Mouse (Mus musculus): Measurements from ENCODE around the gene Far1.

The Far1 gene

DNA sequence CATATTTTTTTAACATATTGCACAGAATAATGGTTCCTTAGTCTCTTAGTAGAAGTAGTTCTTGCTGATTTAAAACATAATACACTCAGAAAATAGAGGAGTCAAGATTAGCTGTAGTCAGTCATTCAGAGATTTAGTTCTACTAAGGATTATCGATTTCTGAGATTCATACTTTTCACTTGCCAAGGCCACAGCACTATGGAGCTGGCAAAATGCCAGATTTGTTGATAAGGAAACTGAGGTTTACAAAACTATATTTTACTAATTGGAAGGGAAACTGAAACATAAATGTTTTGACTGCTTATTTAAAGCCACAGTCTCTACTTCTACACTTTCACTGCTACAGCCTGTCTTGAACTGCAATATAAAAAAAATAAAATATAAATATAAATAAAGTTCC is 53.3 kb downstream of the Far1 start:
- intact Hi-C loops (cut with DNase I), result no loop called here

DNA sequence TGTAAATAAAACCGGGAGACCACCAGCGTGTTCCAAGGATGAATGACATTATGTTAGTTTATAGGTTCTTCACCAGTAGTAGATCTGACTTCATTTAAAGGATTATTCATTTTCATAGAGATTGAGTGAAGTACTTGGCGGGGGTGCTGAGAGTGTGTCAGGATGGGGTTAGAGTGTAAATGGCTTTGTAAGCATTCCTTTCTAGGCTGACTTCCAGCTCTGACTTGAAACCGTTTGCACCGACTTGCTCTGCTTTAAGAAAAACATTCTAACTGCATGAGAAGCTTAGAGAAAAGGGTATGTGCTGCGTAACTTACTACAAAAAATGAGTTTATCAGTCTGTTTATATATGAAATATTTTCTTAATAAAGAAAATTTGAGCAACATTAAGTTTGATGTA is 57.5 kb downstream of the Far1 start:
- intact Hi-C loops (cut with DNase I), result no loop called here

DNA sequence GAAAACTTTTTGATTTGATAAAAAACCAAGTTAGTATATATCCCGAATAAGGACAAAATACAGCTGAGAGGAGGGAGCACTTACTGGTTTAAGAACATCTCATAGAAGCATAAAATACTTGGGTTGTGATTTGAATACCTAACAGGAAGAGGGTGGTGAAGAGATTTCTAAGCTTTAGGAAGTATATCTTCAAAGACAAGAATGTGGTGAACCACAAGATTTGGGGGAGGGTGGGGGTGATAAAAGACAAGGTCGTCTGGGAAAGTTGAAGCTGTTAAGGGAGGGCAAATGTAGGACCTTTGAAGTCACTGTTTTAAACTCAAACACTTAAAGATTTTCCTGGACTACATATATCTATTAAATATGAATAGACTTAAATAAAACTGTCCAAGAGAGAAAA is 59.1 kb downstream of the Far1 start:
- intact Hi-C loops (cut with DNase I), result no loop called here

DNA sequence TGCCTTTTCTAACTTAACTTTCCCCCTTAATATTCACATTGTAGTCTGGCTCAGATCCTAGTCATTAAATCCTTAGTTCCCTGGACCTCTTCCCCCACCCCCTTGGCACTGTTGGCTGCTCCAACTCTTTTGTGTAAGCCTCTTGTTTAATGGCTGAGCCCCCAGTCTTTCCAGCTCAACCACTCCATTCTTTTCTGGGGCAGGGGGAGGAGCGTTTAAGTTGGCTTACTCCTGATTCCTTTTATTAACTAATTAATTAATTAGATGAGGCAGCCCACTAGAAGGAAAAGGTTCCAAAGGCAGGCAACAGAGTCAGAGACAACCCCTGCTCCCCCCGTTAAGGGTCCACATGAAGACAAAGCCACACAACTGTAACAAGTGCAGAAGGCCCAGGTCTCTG is 68.5 kb downstream of the Far1 start:
- intact Hi-C loops (cut with DNase I), result no loop called here

DNA sequence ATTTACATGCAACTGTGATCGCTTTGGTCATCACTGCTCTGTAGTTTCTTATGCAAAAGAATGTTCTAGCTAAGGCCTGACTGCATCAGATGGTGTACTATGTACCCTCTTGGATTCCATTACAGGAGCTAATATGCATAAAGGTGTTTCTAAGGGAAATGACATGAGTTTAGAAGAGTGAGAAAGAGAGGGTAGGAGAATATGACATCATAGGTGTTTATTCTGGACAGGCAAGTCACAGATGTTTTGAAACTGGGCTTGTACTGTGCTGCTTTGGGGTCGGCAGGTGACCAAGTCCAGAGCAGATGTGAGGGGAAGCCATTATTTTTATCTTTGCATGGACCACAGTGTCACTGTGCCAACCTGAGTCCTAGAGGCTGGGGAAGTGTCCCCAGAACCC is 75.6 kb downstream of the Far1 start:
- intact Hi-C loops (cut with DNase I), result no loop called here

DNA sequence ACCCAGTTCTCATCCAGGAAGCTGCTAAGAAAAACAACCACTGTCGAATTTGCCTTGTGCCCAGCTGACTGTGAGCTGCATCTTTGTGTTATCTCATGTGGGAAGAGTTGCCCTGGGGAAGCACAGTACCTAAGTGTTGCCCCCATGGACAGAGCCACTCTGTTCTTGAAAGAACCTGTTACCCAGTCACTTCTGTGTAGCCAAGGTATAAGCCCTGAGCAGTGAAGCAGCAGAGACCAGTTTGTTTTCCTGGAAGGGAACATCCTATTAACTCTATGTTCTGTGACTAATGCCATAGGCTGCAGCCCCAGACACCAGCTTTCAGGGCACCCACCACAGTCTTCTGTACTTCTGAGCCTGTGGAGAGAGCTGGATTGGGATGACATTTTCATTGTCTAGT is 76.7 kb downstream of the Far1 start:
- intact Hi-C loops (cut with DNase I), result loop anchor here (5.0 kb wide), 1 partner anchor 198 kb away; no protein-coding TSS in a partner anchor

DNA sequence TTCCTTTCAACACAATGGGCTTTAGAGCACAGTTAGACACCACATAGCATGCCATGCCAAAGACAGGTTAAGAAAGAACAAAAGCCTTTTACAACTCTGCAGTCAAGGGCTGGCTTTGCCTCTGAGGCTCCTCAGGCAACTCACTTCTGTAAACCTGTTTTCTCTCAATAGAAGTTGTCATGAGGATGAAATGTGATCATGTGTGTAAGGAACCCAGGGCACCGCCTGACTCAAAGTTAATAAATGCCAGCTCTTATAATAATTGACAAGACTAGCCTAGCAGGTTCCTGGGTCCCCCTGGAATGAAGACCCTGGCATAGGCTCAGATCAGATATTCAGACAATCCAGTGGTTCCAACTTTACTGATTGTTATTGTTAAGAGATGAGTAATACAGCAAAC is 77.5 kb downstream of the Far1 start:
- intact Hi-C loops (cut with DNase I), result loop anchor here (5.0 kb wide), 1 partner anchor 199 kb away; no protein-coding TSS in a partner anchor

DNA sequence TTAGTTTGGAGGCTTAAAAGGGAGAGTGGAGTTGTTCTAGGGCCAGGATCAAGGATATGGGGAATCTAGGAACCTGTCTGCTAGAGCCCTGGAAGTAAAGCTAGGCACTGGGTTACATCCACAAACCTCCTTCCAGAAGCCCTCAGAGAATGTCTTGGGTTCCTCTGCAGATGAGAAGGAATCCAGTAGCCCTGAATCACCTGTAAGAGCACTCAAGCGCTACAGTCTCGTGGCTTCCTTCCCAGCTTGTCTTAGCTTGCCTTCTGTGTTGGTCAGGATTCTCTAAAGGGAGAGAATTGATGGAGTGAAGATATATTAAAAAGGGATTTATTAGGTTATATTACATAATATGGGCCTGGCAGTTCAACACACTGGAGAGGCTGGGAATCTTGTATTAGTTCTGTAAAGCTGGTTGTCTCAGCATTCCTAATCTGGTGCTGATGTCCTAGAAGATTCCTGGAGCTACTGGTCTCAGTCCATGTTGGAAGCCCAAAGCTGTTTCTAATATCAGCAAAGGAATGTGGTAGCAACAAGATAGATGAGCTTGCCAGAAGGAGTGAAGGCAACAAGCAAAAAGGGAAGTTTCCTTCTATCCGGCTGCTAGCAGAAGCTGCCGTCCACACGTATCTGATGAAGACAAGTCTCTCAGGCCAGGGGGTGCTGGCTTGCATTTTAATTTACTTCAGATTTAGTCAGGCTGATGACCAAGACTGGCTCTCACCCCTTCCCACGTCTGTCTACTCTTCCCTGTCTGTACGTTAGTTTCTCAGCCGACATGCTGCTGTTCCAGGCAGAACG is 78.1 kb downstream of the Far1 start:
- intact Hi-C loops (cut with DNase I), result loop anchor here (5.0 kb wide), 1 partner anchor 199 kb away; no protein-coding TSS in a partner anchor

DNA sequence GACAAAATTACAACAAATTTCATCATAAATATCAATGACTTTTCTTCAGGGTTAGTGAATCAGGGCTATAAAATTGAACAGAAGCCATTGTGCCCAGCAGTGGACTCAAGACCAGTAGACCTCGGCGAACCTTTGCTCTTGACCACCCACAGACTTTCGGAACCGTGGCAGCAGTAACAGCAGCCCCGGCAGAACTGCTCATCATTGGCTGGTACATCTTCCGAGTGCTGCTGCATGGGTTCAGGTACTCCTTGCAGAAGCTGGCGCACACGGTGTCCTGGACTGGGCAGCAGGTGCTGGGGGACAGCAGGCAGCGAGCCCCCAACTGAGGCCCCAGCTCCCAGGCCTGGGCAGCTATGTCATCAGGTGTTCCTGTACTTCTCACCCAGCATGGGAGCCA is 79.1 kb downstream of the Far1 start:
- intact Hi-C loops (cut with DNase I), result loop anchor here (5.0 kb wide), 1 partner anchor 200 kb away; no protein-coding TSS in a partner anchor

DNA sequence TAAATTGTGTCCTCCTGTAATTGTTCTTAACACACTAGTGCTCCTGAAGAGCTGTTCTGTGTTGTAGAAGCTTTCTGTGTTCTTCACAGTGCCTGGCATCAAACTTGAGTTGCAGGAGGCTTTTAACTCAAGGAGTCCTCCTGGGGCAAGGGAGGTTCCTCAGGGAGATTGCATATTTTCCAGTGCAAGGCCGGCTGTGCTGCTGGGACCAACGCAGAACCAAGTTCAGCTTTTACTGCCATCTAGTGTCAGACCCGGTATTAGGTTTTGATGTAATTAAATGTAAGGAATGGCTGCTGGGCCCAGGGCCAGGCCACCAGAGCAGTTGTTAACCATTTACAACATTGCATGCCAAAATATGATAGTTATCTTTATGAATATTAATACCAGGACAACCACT is 80.7 kb downstream of the Far1 start:
- intact Hi-C loops (cut with DNase I), result loop anchor here (1.0 to 5.0 kb wide), 2 partner anchors 202 to 216 kb away; no protein-coding TSS in a partner anchor

DNA sequence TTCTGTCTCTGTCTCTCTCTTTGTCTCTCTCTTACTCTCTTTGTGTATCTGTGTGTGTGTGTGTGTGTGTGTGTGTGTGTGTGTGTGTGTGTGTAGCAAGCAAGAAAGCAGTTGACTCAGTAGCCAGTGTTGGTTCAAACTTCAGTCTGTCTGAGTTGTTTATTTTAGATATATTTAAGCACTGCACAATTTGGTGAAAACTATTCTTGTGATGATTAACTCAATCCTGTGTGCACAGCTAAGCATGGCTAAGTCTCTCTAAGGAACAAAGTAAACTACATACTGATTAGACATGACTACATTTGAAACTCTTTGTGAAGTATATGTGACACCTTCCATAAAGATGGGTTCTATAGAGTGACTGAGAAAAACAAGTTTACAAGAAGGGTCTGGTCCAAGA is 83.6 kb downstream of the Far1 start:
- intact Hi-C loops (cut with DNase I), result no loop called here

DNA sequence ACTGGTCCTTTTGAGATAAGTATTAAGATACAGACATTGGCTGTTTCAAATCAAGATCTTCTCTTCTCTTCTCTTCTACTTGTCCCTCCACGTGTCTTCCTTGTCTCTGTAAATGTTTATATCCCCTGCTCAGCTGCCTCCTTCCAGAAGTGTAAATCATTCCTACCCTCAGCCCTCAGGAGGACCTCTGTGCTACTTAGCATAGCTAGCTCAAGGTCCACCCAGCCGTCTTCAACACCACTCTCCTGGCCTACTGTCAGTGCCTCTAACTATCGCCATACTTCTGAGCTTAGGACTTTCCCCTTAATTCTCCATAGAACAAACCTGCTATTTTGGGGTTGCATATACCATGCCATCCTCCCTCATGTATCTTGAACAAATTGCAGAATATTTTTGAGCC is 88.2 kb downstream of the Far1 start:
- intact Hi-C loops (cut with DNase I), result no loop called here

DNA sequence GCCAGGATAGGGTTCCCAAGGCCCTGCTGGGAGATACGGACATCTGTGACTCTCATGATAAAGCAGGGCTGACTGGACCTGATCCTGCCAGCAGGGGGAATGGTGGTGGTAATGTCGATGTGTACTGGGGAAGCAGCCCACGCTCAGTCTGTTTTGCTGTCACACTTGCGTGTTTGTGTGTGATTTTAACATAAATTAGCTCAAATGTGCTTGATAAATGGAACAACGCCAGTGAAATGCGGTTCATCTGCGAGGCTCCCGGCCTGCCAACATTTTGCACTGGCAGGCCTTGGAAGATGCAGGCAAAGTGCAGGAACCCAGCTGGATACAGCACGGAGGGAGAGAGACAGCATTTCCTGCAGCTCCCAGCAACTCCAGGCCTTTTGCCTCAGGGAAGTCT is 94.3 kb downstream of the Far1 start:
- intact Hi-C loops (cut with DNase I), result loop anchor here (2.0 kb wide), 1 partner anchor 413 kb away; no protein-coding TSS in a partner anchor

DNA sequence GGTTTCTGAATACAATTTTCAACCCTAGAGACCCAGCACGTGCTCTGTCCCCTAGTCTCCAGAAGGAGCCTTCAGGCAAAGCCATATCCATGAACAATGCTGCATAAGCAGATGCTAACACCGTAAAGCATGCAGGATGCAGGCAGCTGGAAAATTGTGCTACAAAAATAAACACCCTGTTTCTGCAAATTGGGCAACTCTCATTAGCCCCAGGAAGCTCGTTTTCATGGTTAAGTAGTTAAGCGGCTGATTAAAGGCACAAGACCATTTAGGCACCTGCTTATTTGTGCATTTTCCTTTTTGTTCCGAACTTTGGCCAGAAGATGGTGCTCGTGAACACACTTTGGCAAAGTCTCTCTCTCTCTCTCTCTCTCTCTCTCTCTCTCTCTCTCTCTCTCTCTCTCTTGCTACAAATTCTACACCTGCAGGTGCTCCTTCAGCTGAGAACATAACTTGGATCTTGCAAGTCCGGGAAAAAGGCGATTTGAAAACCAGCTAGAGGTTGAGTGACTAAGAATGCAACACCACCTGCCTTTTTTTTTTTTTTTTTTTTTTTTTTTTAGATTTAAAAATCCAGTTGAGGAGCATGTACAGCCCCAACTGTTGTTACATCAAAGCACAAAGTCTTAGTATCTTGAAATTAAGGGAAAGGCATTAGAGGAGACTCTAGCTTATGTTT is 95.5 kb downstream of the Far1 start:
- intact Hi-C loops (cut with DNase I), result loop anchor here (2.0 kb wide), 1 partner anchor 412 kb away; no protein-coding TSS in a partner anchor

DNA sequence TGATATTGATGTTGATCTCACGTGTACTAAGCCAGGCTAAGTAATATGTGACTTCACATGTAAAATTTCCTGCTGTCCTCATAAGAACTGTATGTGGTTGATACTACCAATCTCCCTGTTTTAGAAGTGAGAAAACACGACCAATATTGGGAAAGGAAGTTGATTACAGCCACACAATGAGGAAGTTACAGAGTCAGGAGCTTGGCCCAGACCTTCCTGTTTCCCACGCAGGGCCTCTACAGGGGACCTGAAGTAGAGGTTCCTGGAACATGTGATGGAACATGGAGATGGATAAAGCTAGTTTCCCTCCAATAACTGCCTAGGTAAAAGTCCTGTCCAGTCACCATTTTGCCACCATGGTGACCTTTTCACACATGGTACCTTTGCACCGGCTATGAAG is 99.0 kb downstream of the Far1 start:
- intact Hi-C loops (cut with DNase I), result no loop called here

DNA sequence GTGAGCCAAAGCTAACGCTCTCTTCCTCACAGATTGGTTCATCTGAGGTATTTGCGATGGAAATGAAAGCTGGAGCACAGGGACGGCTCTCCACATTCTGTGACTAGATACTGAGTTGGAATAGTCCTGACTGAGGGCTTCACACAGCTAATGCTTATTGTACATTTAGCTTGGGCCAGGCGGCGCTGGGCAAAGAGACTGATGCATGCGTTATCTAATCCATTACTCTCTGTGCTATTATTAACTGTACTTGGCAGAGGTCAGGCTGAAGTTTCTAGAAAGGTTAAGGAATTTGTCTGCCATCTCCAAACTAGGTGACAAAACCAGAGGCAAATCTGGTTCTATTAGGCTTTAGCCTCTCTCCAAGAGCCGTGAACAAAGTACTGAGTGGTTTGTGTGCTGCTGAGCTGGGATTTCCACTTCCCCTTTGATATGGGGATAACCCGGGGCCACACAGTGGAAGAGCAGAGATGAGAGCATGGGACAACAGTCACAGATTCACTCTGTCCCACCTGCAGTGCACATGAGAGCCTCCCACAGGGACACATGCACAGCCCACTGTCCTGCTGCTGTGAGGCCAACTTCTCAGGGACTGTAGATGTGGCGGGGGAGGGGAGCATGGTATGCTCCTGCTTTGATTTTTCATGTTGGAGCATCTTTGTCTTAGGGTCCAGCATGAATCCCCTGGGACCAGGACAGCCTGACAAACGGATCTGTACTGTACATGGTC is 100.7 kb downstream of the Far1 start:
- intact Hi-C loops (cut with DNase I), result no loop called here

DNA sequence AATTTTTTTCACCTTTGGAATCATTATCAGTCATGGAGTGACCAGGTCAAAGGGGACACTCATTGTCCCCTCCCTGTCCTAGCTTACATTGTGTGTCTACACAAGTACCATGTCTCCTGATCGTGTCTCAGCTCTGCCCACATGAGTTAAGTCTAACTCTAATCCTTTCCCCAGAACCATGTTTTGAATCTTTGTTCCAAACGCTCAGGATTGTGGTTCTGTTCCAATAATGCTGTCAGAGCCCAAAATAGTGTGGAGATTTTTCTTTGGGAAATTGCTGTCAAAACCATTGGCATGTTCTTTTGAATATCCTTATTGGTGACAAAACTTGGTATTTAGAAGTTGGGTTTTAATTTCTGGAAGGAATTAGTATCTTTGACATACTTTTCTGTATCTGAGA is 105.5 kb downstream of the Far1 start:
- intact Hi-C loops (cut with DNase I), result no loop called here

DNA sequence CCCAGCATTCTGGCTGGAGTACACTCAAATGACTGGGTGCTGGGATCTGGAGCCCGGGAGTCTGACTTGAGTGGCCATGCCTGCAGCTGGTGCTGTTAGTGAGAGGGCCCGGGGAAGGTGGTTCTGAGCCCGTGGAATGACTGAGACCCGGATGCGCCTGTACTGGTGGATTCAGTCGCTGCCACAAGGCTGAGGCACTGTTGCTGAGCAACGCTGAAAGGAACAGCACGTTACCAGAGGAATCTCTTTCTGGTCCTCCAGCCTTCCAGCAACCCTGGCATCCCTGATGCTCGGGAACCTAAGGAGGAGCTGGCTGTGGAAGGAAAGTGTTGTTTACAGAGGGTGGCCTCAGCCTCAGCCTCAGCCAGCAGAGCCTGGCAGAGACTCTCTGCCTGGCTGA is 106.1 kb downstream of the Far1 start:
- intact Hi-C loops (cut with DNase I), result no loop called here
